Mouse (Mus musculus): ENCODE results near the gene Ccer2. TPM values are rescaled to one million over a fixed set of nuclear protein-coding genes. Genes with fewer than 3 reads are reported as not detected.

Gene Ccer2
- polyA plus RNA-seq, 1 experiment from 2014 or later = 1.9 TPM

DNA sequence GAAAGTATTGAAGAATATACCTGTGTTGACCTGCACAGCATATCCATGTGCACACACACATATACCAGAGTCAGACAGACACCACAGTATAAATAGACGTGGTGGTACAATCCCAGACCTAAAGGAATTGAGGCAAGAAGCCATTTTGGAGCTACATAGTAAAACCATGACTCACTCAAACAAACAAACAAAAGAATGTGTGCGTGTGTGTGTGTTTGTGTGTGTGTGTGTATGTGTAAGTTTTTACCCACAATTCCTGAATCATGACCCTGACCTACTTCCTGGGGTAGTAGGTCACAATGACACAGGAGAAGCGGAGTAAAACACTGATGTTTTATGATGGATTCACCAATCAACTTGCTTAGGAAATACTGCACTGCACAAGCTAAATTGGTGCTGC, 45.5 kb downstream of the Ccer2 start:
- Histone ChIP-seq H3K9ac (ENCODE audit: low read length) (no peak overlapping the region), H3K27me3 (ENCODE audit: control insufficient read depth, insufficient read depth, low read length) (no peaks in the 10 kb centered on the region), H3K4me1 (ENCODE audit: control insufficient read depth, insufficient read depth, low read length) (peaks cover 17% of the 10 kb centered on the region), H3K4me3 (ENCODE audit: low read depth, low read length) (no peak overlapping the region), H3K27ac (ENCODE audit: low read depth, low read length) (no peak overlapping the region), H3K9me3 (ENCODE audit: control insufficient read depth, low read length) (no peaks in the 10 kb centered on the region), H3K4me2 (ENCODE audit: low read depth) (no peak overlapping the region), H3K36me3 (ENCODE audit: control insufficient read depth, insufficient read depth, low read length) (no peaks in the 10 kb centered on the region)
- no peak for DNase-seq (ENCODE audit: low spot score)
- no peak for ATAC-seq (ENCODE audit: insufficient read depth, low FRiP score, low TSS enrichment)
- 80% methylated on average over 3 of the region's 3 CpGs for WGBS

DNA sequence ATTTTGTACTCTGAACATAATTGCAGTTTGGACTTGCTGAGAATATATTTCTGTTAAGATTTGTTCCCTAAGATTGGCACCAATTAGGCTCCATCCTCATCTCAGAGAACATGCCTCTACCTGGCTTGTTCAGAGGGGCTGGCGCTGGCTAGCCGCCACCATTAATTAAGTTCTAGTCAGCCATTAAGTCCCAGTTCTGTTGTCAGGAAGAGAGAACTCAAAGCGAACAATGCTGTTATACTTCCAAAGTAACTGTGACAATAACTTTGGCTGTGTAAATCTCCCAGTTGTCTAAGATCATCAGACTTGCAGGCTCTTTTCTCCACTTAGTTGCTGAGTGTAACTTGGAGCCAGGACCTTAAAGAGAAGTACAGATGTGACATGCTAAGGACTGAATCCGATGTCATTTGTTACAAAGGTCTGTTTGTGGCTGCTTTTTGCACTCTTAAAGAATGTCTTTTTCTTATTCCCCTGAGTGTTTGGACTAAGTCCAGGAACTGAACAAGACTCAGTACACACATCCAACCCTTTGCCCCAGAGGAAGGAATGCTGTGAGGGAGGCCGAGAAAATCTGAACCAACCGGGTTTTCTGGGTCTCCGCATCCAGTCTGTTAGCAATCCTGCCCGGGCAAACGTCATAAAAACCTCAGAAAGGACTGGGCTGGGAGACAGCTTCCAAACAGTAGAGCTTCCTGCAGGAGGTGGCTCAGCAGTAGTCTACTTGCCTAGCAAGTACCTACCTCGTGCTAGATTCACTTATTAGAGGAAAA, 46.1 kb downstream of the Ccer2 start:
- no peak overlapping the region for H3K4me3 ChIP-seq (ENCODE audit: low read depth, low read length)
- no peak overlapping the region for H3K4me2 ChIP-seq (ENCODE audit: low read depth)
- H3K4me1 ChIP-seq (ENCODE audit: control insufficient read depth, insufficient read depth, low read length) = peaks cover 17% of the 10 kb centered on the region
- H3K27me3 ChIP-seq (ENCODE audit: control insufficient read depth, insufficient read depth, low read length) = no peaks in the 10 kb centered on the region
- no peaks in the 10 kb centered on the region for H3K36me3 ChIP-seq (ENCODE audit: control insufficient read depth, insufficient read depth, low read length)
- H3K9me3 ChIP-seq (ENCODE audit: control insufficient read depth, low read length) = no peaks in the 10 kb centered on the region
- no peak overlapping the region; the same call in 1 of the 2 replicates for H3K9ac ChIP-seq (ENCODE audit: low read length)
- peak overlapping the region; percentile 62; the same call in 1 of the 2 replicates for H3K27ac ChIP-seq (ENCODE audit: low read depth, low read length)
- no peak for DNase-seq (ENCODE audit: low spot score)
- WGBS = 23% methylated on average over 10 of the region's 10 CpGs
- no peak for ATAC-seq (ENCODE audit: insufficient read depth, low FRiP score, low TSS enrichment)

- Histone ChIP-seq H3K4me2 (ENCODE audit: low read depth) (no peak overlapping the region), H3K4me1 (ENCODE audit: control insufficient read depth, insufficient read depth, low read length) (peaks cover 20% of the 10 kb centered on the region), H3K27ac (ENCODE audit: low read depth, low read length) (peak overlapping the region; percentile 44), H3K9ac (ENCODE audit: low read length) (peak overlapping the region; percentile 22; the same call in 1 of the 2 replicates), H3K27me3 (ENCODE audit: control insufficient read depth, insufficient read depth, low read length) (no peaks in the 10 kb centered on the region), H3K36me3 (ENCODE audit: control insufficient read depth, insufficient read depth, low read length) (no peaks in the 10 kb centered on the region), H3K4me3 (ENCODE audit: low read depth, low read length) (no peak overlapping the region), H3K9me3 (ENCODE audit: control insufficient read depth, low read length) (no peaks in the 10 kb centered on the region)
- 6% methylated on average over 10 of the region's 10 CpGs for WGBS
- no peak for ATAC-seq (ENCODE audit: insufficient read depth, low FRiP score, low TSS enrichment)
- DNase-seq (ENCODE audit: low spot score) = no peak
These were observed 47.0 kb downstream of the Ccer2 start for GRCm38 (mm10) chr7:28802846-28803588.

DNA sequence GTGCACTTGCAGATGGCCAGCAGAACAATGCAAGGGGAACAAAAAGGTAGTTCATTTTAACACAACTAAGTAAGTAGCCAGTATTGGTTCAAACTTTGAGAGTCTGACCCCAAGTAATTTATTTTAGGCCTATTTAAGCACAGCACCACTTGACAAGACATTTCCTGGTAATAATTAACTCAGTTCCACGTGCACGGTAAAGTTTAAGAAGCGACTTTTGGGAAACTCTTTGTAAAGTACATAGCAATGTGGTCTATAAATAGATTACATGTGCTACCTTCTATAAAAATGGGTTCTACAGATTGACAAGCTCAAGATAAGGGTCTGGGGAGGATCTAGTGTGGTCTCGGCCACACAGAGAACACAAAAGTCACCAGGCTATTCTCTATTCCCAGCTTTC, 47.8 kb downstream of the Ccer2 start:
- Histone ChIP-seq H3K9me3 (ENCODE audit: control insufficient read depth, low read length) (no peaks in the 10 kb centered on the region), H3K4me2 (ENCODE audit: low read depth) (no peak overlapping the region), H3K27me3 (ENCODE audit: control insufficient read depth, insufficient read depth, low read length) (no peaks in the 10 kb centered on the region), H3K4me1 (ENCODE audit: control insufficient read depth, insufficient read depth, low read length) (peaks cover 20% of the 10 kb centered on the region), H3K4me3 (ENCODE audit: low read depth, low read length) (no peak overlapping the region), H3K9ac (ENCODE audit: low read length) (no peak overlapping the region; the same call in 1 of the 2 replicates), H3K27ac (ENCODE audit: low read depth, low read length) (no peak overlapping the region), H3K36me3 (ENCODE audit: control insufficient read depth, insufficient read depth, low read length) (no peaks in the 10 kb centered on the region)
- no peak for ATAC-seq (ENCODE audit: insufficient read depth, low FRiP score, low TSS enrichment)
- DNase-seq (ENCODE audit: low spot score) = no peak
- whole genome bisulfite sequencing = 45% methylated on average over 4 of the region's 4 CpGs

DNA sequence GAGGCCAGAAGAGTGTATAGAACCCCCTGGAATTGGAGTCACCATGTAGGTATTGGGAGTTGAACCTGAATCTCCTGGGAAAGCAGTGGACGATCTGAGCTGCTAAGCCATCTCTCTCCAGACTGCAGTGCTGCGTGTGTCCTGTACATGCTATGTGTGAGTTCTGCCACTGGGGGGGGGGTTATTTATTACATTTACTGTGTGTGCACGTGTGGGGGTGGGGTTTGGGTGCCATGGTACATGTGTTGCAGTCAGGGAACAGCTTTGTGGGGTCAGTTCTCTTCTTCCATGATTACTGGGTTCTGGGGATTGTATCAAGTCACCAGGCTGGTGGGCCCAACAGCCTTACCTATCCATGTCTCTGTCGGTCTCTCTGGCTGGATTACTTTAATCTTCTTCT, 50.9 kb downstream of the Ccer2 start:
- WGBS = 75% methylated on average over 4 of the region's 4 CpGs
- DNase-seq (ENCODE audit: low spot score) = no peak
- Histone ChIP-seq H3K36me3 (ENCODE audit: control insufficient read depth, insufficient read depth, low read length) (no peaks in the 10 kb centered on the region), H3K27ac (ENCODE audit: low read depth, low read length) (no peak overlapping the region), H3K9me3 (ENCODE audit: control insufficient read depth, low read length) (no peaks in the 10 kb centered on the region), H3K4me2 (ENCODE audit: low read depth) (no peak overlapping the region), H3K9ac (ENCODE audit: low read length) (no peak overlapping the region), H3K4me3 (ENCODE audit: low read depth, low read length) (no peak overlapping the region), H3K4me1 (ENCODE audit: control insufficient read depth, insufficient read depth, low read length) (peaks cover 20% of the 10 kb centered on the region), H3K27me3 (ENCODE audit: control insufficient read depth, insufficient read depth, low read length) (no peaks in the 10 kb centered on the region)
- no peak for ATAC-seq (ENCODE audit: insufficient read depth, low FRiP score, low TSS enrichment)

DNA sequence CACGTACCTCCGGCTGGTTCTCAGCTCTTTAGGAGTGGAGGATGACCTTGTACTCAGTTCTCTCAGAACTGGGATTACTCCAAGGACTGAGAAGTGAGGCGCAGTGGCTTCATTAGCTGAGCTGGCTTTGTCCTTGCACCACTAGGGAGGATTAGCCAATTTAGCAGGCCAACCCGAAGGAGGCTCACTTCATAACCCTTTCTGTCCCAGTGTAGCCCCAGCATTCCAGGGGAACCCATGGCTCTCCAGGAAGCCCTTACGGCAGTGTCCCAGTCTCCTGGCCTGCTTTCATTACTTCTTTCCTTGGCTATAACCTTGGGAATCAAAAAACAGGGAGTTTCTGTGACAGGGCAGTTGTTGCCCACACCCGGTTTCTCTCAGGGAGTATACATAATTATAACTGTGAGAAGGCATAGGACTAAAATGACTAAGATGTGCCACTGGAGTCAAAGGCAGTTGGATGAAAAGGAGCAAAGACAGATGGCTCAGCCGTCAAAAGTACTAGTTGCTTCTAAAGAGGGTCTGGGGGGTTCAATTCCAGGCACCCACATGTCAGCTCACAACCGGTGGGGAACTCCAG, 51.8 kb downstream of the Ccer2 start:
- peak overlapping the region; percentile 99 for H3K4me2 ChIP-seq (ENCODE audit: low read depth)
- peak overlapping the region; percentile 85 for H3K4me3 ChIP-seq (ENCODE audit: low read depth, low read length)
- H3K4me1 ChIP-seq (ENCODE audit: control insufficient read depth, insufficient read depth, low read length) = peaks cover 20% of the 10 kb centered on the region
- DNase-seq (ENCODE audit: low spot score) (no peak), ATAC-seq (ENCODE audit: insufficient read depth, low FRiP score, low TSS enrichment) (no peak)
- H3K36me3 ChIP-seq (ENCODE audit: control insufficient read depth, insufficient read depth, low read length) = no peaks in the 10 kb centered on the region; the same call in 1 of the 2 replicates
- peak overlapping the region; percentile 99; the same call in 1 of the 2 replicates for H3K27ac ChIP-seq (ENCODE audit: low read depth, low read length)
- 47% methylated on average over 6 of the region's 8 CpGs for WGBS
- H3K27me3 ChIP-seq (ENCODE audit: control insufficient read depth, insufficient read depth, low read length) = no peaks in the 10 kb centered on the region
- peak overlapping the region; percentile 89 for H3K9ac ChIP-seq (ENCODE audit: low read length)
- no peaks in the 10 kb centered on the region for H3K9me3 ChIP-seq (ENCODE audit: control insufficient read depth, low read length)

DNA sequence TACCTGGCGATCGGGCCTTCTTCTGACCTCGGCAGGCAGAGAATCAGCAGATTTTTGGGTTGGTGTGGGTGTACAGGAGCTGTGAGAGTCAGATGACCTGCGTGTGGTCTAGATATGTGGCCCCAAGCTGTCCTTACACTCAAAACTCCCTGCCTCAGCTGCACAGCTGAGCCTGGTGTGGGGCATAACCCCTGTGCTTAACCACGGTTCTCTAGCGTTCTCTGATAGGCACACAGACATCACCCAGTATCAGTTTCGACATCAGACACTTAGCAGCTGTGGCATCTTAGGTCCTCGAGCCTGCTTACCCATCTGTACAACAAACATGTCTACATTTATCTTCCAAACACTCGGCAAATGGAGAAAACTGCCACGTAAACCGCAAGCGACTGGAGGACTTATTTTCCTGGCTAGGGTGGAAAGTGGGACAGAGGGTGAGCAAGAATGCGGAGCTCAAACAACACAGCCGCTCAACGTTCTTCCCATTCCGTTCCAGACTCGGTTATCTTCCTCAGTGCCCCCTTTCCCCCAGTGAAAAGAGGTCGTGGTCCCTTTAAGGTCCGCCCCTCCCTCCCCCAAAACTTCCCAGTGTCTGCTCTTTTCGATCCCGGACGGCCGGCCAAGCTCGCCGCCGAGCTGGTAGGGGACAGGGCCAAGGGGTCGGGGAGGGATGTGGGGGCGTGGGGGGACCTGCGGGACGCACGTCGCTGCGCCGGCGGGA, 52.4 kb downstream of the Ccer2 start, which contains the start of gene Hnrnpl:
Hnrnpl (plus strand) TSS at position 321 of the 721 bp plus-strand sequence.
- H3K9ac ChIP-seq (ENCODE audit: low read length) = peak within 1 kb of the TSS; percentile 89
- no peaks in the 10 kb centered on the region for H3K27me3 ChIP-seq (ENCODE audit: control insufficient read depth, insufficient read depth, low read length)
- peaks cover 2% of the 10 kb centered on the region for H3K36me3 ChIP-seq (ENCODE audit: control insufficient read depth, insufficient read depth, low read length)
- H3K9me3 ChIP-seq (ENCODE audit: control insufficient read depth, low read length) = no peaks in the 10 kb centered on the region
- peak; percentile 13; the same call in 1 of the 2 replicates for ATAC-seq (ENCODE audit: insufficient read depth, low FRiP score, low TSS enrichment)
- peak within 1 kb of the TSS; percentile 85 for H3K4me3 ChIP-seq (ENCODE audit: low read depth, low read length)
- H3K4me2 ChIP-seq (ENCODE audit: low read depth) = peak within 1 kb of the TSS; percentile 99
- H3K4me1 ChIP-seq (ENCODE audit: control insufficient read depth, insufficient read depth, low read length) = peaks cover 20% of the 10 kb centered on the region
- peak within 1 kb of the TSS; percentile 99 for H3K27ac ChIP-seq (ENCODE audit: low read depth, low read length)
- WGBS = 4% methylated on average over 35 of the region's 35 CpGs
- no peak for DNase-seq (ENCODE audit: low spot score)
